Mouse (Mus musculus): ENCODE data around the gene Olfr1277. TPM values are rescaled to one million over a fixed set of nuclear protein-coding genes. Genes with fewer than 3 reads are reported as not detected.

Olfr1277 gene
- polyA plus RNA-seq (2016; fragmentation: Nextera tagmentation; extraction: Ambion mirVana), result not detected in 2 replicates

DNA sequence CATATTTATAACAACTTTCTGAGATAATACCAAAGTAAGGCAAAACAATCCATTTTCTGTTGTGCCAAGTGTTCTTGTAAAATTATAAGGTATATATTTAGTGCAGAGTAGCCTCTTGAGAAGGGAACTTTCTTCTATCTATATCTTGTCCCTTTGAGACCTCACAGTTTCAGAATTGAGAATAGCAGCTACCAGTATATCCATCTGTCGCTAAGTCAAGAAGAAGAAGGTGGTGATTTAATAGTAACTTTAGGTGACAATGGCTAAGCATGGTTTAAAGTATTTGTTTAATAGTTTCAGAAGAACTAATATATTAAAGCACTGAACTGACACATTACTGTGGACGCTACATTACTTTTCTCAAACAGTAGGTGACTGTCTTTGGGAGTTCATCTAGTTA is at the start of gene Olfr1277:
Gene Olfr1277 (minus strand): TSS at position 101 of the 400 bp plus-strand sequence.
- ATAC-seq (ENCODE audit: low FRiP score), result no peak
- 89% methylated on average over 2 of the region's 2 CpGs for WGBS
- H3K4me2 ChIP-seq (replicated peaks), result no peak within 1 kb of the TSS

GRCm38 (mm10) chr2:111313717-111314116 is 39.8 kb upstream of the Olfr1277 start, which contains the start of gene Olfr1280:
TSS of gene Olfr1280 (plus strand) at chr2:111314017.
- no peak within 1 kb of the TSS for H3K4me2 ChIP-seq (replicated peaks)
- no peak within 1 kb of the TSS for H3K4me3 ChIP-seq
- no peaks in the 10 kb centered on the region for H3K27me3 ChIP-seq
- H3K36me3 ChIP-seq, result no peaks in the 10 kb centered on the region
- H3K27ac ChIP-seq, result no peak within 1 kb of the TSS
- no peak for ATAC-seq (ENCODE audit: low FRiP score)
- H3K4me1 ChIP-seq, result no peaks in the 10 kb centered on the region
- H3K9ac ChIP-seq, result no peak within 1 kb of the TSS
- no peaks in the 10 kb centered on the region for H3K9me3 ChIP-seq (replicated peaks)

More for the DNA sequence above, at the start of gene Olfr1277:
- H3K9ac ChIP-seq, result no peak within 1 kb of the TSS
- H3K36me3 ChIP-seq, result no peaks in the 10 kb centered on the region
- H3K4me1 ChIP-seq, result no peaks in the 10 kb centered on the region
- H3K9me3 ChIP-seq (replicated peaks), result no peaks in the 10 kb centered on the region
- H3K27ac ChIP-seq, result no peak within 1 kb of the TSS
- H3K27me3 ChIP-seq, result no peaks in the 10 kb centered on the region
- H3K4me3 ChIP-seq, result no peak within 1 kb of the TSS

GRCm38 (mm10) chr2:111300374-111300773 is 26.5 kb upstream of the Olfr1277 start, which contains the start of gene Olfr1279:
TSS of gene Olfr1279 (plus strand) at chr2:111300635.
- no peaks in the 10 kb centered on the region for H3K9me3 ChIP-seq (replicated peaks)
- no peaks in the 10 kb centered on the region for H3K36me3 ChIP-seq
- H3K4me2 ChIP-seq (replicated peaks), result no peak within 1 kb of the TSS
- no peaks in the 10 kb centered on the region for H3K27me3 ChIP-seq
- H3K4me1 ChIP-seq, result no peaks in the 10 kb centered on the region
- no peak within 1 kb of the TSS for H3K9ac ChIP-seq
- no peak for ATAC-seq (ENCODE audit: low FRiP score)
- H3K27ac ChIP-seq, result no peak within 1 kb of the TSS
- H3K4me3 ChIP-seq, result no peak within 1 kb of the TSS

DNA sequence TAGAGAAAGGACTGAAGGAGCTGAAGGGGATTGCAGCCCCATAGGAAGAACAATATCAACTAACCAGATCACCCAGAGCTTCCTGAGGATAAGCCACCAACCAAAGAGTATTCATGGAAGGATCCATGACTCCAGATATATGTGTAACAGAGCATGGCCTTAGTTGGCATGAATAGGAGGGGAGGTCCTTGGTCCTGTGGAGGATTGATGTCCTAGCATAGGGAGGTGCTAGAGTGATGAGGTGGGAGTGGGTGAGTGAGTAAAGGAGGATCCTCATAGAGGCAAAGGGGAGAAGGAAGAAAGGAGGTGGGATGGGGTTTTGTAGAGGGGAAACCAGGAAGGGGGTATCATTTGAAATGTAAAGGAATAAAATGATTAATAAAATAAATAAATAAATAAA is 24.6 kb upstream of the Olfr1277 start:
- ATAC-seq (ENCODE audit: low FRiP score), result no peak
- Histone ChIP-seq H3K4me1 (no peaks in the 10 kb centered on the region), H3K27ac (no peak overlapping the region)

DNA sequence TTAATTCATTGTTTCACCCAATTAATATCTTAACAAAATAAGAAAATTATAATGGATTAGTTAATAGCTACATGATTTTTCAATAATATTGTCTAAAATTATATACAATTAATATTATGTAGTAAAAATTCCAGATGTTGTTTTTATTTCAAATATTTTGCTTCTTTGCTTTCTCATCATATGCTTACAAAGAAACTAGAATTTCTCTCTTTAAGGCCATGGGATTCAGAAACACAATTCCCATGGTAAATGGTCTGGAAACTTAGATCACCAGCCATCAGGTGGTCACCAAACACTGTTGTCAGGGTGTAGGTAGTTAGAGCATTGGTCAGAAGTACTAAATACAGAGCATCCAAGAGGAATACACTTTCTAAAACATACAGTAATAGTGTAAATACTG is 15.9 kb upstream of the Olfr1277 start, which contains the start of gene Olfr1278:
Gene Olfr1278 (plus strand): TSS at position 301 of the 400 bp plus-strand sequence.
- no peak for ATAC-seq (ENCODE audit: low FRiP score)
- Histone ChIP-seq H3K4me3 (no peak within 1 kb of the TSS), H3K4me2 (replicated peaks) (no peak within 1 kb of the TSS), H3K9ac (no peak within 1 kb of the TSS), H3K4me1 (no peaks in the 10 kb centered on the region), H3K27ac (no peak within 1 kb of the TSS), H3K36me3 (no peaks in the 10 kb centered on the region), H3K27me3 (no peaks in the 10 kb centered on the region), H3K9me3 (replicated peaks) (no peaks in the 10 kb centered on the region)

More for the DNA sequence above, 24.6 kb upstream of the Olfr1277 start:
- Histone ChIP-seq H3K9me3 (replicated peaks) (no peaks in the 10 kb centered on the region), H3K4me3 (no peak overlapping the region), H3K4me2 (replicated peaks) (no peak overlapping the region), H3K36me3 (no peaks in the 10 kb centered on the region), H3K9ac (no peak overlapping the region), H3K27me3 (no peaks in the 10 kb centered on the region)

DNA sequence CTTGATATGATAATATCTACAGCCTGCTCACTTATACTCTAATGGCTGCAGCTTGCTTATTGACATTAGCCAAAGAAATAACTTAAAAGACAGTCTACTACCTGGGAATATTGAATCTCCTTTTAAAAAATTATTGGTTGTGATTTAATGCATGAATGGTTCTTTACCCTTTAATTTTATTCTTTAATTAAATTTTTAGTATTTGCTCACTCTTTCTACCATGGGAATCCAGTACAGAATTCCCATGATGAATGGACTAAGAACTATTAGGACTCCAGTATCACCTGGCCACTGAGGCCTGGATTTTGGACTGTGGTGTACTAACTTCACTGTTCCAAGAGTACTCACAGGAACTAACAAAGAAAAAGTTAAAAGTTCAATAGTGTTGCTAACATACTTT is 19.7 kb downstream of the Olfr1277 start, which contains the start of gene Olfr1276:
Gene Olfr1276 (plus strand): TSS at position 301 of the 400 bp plus-strand sequence.
- Histone ChIP-seq H3K4me2 (replicated peaks) (no peak within 1 kb of the TSS), H3K4me1 (no peaks in the 10 kb centered on the region), H3K9me3 (replicated peaks) (no peaks in the 10 kb centered on the region), H3K4me3 (no peak within 1 kb of the TSS), H3K27ac (no peak within 1 kb of the TSS), H3K9ac (no peak within 1 kb of the TSS), H3K36me3 (no peaks in the 10 kb centered on the region), H3K27me3 (no peaks in the 10 kb centered on the region)
- ATAC-seq (ENCODE audit: low FRiP score), result no peak

- Histone ChIP-seq H3K36me3 (no peaks in the 10 kb centered on the region), H3K27ac (no peak within 1 kb of the TSS), H3K4me1 (no peaks in the 10 kb centered on the region), H3K9ac (no peak within 1 kb of the TSS), H3K4me3 (no peak within 1 kb of the TSS), H3K9me3 (replicated peaks) (no peaks in the 10 kb centered on the region), H3K4me2 (replicated peaks) (no peak within 1 kb of the TSS), H3K27me3 (no peaks in the 10 kb centered on the region)
- WGBS, result 90% methylated on average over 1 of the region's 1 CpGs
- ATAC-seq (ENCODE audit: low FRiP score), result no peak
Observed at GRCm38 (mm10) chr2:111235186-111235585, 38.7 kb downstream of the Olfr1277 start, which contains the start of gene Olfr1275. TSS of gene Olfr1275 (minus strand) at chr2:111235286.

- WGBS, result 88% methylated on average over 6 of the region's 6 CpGs
- H3K27me3 ChIP-seq, result no peaks in the 10 kb centered on the region
Observed at GRCm38 (mm10) chr2:111229502-111229901, 44.4 kb downstream of the Olfr1277 start, which contains the start of gene 4930430A15Rik. TSS of gene 4930430A15Rik (minus strand) at chr2:111229602.

More at GRCm38 (mm10) chr2:111229502-111229901, 44.4 kb downstream of the Olfr1277 start, which contains the start of gene 4930430A15Rik:
- H3K4me3 ChIP-seq, result no peak within 1 kb of the TSS
- no peak within 1 kb of the TSS for H3K4me2 ChIP-seq (replicated peaks)
- no peak within 1 kb of the TSS for H3K9ac ChIP-seq
- H3K27ac ChIP-seq, result no peak within 1 kb of the TSS
- no peaks in the 10 kb centered on the region for H3K9me3 ChIP-seq (replicated peaks)
- no peaks in the 10 kb centered on the region for H3K36me3 ChIP-seq
- no peaks in the 10 kb centered on the region for H3K4me1 ChIP-seq
- ATAC-seq (ENCODE audit: low FRiP score), result no peak

Other genes starting within 250 kb of the Olfr1277 start
- gene Gm13941, start 168.1 kb downstream of the Olfr1277 start, polyA plus RNA-seq (2016; fragmentation: Nextera tagmentation; extraction: Ambion mirVana), result not detected in 2 replicates
- not detected in 2 replicates for gene Gm15130, start 121.2 kb downstream of the Olfr1277 start, polyA plus RNA-seq (2016; fragmentation: Nextera tagmentation; extraction: Ambion mirVana)
- not detected in 2 replicates for gene 4930430A15Rik, start 44.5 kb downstream of the Olfr1277 start, polyA plus RNA-seq (2016; fragmentation: Nextera tagmentation; extraction: Ambion mirVana)
- not detected in 2 replicates for gene Olfr1275, start 38.8 kb downstream of the Olfr1277 start, polyA plus RNA-seq (2016; fragmentation: Nextera tagmentation; extraction: Ambion mirVana)
- gene Olfr1276, start 19.6 kb downstream of the Olfr1277 start, polyA plus RNA-seq (2016; fragmentation: Nextera tagmentation; extraction: Ambion mirVana), result not detected in 2 replicates
- gene Olfr1278, start 16.0 kb upstream of the Olfr1277 start, polyA plus RNA-seq (2016; fragmentation: Nextera tagmentation; extraction: Ambion mirVana), result not detected in 2 replicates
- not detected in 2 replicates for gene Olfr1279, start 26.5 kb upstream of the Olfr1277 start, polyA plus RNA-seq (2016; fragmentation: Nextera tagmentation; extraction: Ambion mirVana)
- not detected in 2 replicates for gene Olfr1280, start 39.9 kb upstream of the Olfr1277 start, polyA plus RNA-seq (2016; fragmentation: Nextera tagmentation; extraction: Ambion mirVana)
- gene Olfr1281, start 52.4 kb upstream of the Olfr1277 start, polyA plus RNA-seq (2016; fragmentation: Nextera tagmentation; extraction: Ambion mirVana), result not detected in 2 replicates
- gene Olfr1282, start 62.0 kb upstream of the Olfr1277 start, polyA plus RNA-seq (2016; fragmentation: Nextera tagmentation; extraction: Ambion mirVana), result not detected in 2 replicates
- gene Olfr1283, start 92.7 kb upstream of the Olfr1277 start, polyA plus RNA-seq (2016; fragmentation: Nextera tagmentation; extraction: Ambion mirVana), result not detected in 2 replicates
- gene Olfr1284, start 101.4 kb upstream of the Olfr1277 start, polyA plus RNA-seq (2016; fragmentation: Nextera tagmentation; extraction: Ambion mirVana), result not detected in 2 replicates
- gene Olfr1286, start 149.0 kb upstream of the Olfr1277 start, polyA plus RNA-seq (2016; fragmentation: Nextera tagmentation; extraction: Ambion mirVana), result not detected in 2 replicates
- not detected in 2 replicates for gene Olfr1287, start 175.0 kb upstream of the Olfr1277 start, polyA plus RNA-seq (2016; fragmentation: Nextera tagmentation; extraction: Ambion mirVana)
- not detected in 2 replicates for gene Olfr1288, start 200.0 kb upstream of the Olfr1277 start, polyA plus RNA-seq (2016; fragmentation: Nextera tagmentation; extraction: Ambion mirVana)
- not detected in 2 replicates for gene Olfr1289, start 206.7 kb upstream of the Olfr1277 start, polyA plus RNA-seq (2016; fragmentation: Nextera tagmentation; extraction: Ambion mirVana)
- not detected in 2 replicates for gene Olfr1290, start 219.7 kb upstream of the Olfr1277 start, polyA plus RNA-seq (2016; fragmentation: Nextera tagmentation; extraction: Ambion mirVana)
- gene Olfr1291-ps1, start 223.1 kb upstream of the Olfr1277 start, polyA plus RNA-seq (2016; fragmentation: Nextera tagmentation; extraction: Ambion mirVana), result not detected in 2 replicates